Mouse (Mus musculus): ENCODE measurements around the gene Khk.

DNA sequence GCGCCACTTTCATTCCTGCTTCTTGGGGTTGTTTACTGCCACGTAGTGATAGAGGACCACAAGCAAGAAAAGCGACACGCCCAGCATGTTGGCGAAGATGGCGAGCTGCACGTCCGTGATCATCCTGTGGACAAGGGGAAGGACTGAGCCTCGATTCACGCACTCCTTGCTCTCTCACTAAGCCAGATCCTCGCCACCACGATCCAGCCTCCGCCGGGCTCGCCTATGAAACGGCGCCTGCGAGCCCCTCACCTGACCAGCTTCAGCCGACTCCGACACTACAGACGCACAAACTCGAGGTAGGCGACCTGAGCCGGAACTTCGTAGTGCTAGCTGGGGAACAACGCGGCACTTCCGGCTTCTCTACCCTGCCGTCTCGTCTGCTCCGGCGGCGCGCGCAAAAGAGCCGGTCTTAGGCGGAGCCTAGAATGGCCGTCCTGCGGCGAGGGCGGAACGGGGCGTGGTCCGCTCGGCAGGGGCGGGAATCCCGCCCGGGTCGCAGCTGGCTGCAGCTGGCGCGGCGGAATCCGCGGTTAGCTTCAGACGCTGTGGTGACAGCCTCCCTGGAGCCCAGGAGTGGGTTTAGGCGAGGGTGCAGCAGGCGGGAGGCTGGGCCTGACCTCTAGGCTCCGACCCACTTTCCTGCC is 13.7 kb upstream of the Khk start, which contains the start of gene Ost4:
- TF ChIP-seq TAL1 (conservative IDR thresholded peaks at IDR 0.05; ENCODE audit: low read depth, low read length): no peak
- no peak for TF ChIP-seq CTCF (IDR thresholded peaks at IDR 0.05; ENCODE audit: low read depth, low read length)
- no peak for TF ChIP-seq POLR2AphosphoS5 (IDR thresholded peaks at IDR 0.05; ENCODE audit: insufficient replicate concordance, low read depth, low read length)
